Mouse (Mus musculus) hindbrain, embryonic 11.5 days (tissue): ENCODE measurements at regions not wholly inside any gene's neighbourhood (a gene's known extent, or its start where the extent isn't known, plus 50 kb on each side); places are given as distances from the start of the nearest gene placed in this dataset.

ENCODE experiments used
- ATAC-seq: fragments of 200-750 bp; cut with Nextera tagmentation; 2 replicates; pipeline ENCODE4 v1.8.0; 2017; ENCODE audit warnings: mild to moderate bottlenecking, moderate TSS enrichment, moderate library complexity; ENCODE audit not compliant: low FRiP score
- DNase-seq: peaks from one replicate; pipeline ENCODE4 v3.0.0-alpha.2; 2015; ENCODE audit warnings: low spot score
- H3K27ac ChIP-seq: fragments of 300-500 bp; sonication (generic); 2 replicates; pipeline ENCODE4 v1.5.1; 2014; ENCODE audit warnings: mild to moderate bottlenecking, low read depth, low read length
- H3K27me3 ChIP-seq: fragments of 300-500 bp; sonication (generic); 2 replicates; pipeline ENCODE4 v1.6.1; 2014; ENCODE audit warnings: mild to moderate bottlenecking, low read length, moderate library complexity, mixed read lengths; ENCODE audit not compliant: control insufficient read depth, insufficient read depth
- H3K36me3 ChIP-seq: fragments of 300-500 bp; sonication (generic); 2 replicates; pipeline ENCODE4 v1.6.1; 2014; ENCODE audit warnings: mild to moderate bottlenecking, low read length, moderate library complexity, mixed read lengths; ENCODE audit not compliant: control insufficient read depth, insufficient read depth
- H3K4me1 ChIP-seq: fragments of 300-500 bp; sonication (generic); replicated peaks from 2 replicates; pipeline ENCODE4 v1.6.1; 2014; ENCODE audit warnings: low read length, mixed read lengths; ENCODE audit not compliant: control insufficient read depth, insufficient read depth
- H3K4me2 ChIP-seq: fragments of 300-500 bp; sonication (generic); replicated peaks from 2 replicates; pipeline ENCODE4 v1.6.1; 2014; ENCODE audit warnings: mild to moderate bottlenecking, low read depth, low read length
- H3K4me3 ChIP-seq: fragments of 300-500 bp; sonication (generic); 2 replicates; pipeline ENCODE4 v1.5.1; 2014; ENCODE audit warnings: low read depth, low read length
- H3K9ac ChIP-seq: fragments of 300-500 bp; sonication (generic); 2 replicates; pipeline ENCODE4 v1.6.1; 2014; ENCODE audit warnings: low read depth, low read length
- H3K9me3 ChIP-seq: fragments of 300-500 bp; sonication (generic); 2 replicates; pipeline ENCODE4 v1.6.1; 2016; ENCODE audit warnings: low read length; ENCODE audit not compliant: control insufficient read depth
- WGBS: fragments of 180-500 bp; shearing (Covaris S2); extraction: QIAGEN DNeasy Blood & Tissue Kit; methylation state at CpG from one replicate; pipeline ENCODE4 v1.1.7; 2014; 5-methylcytosine and 5-hydroxymethylcytosine counted together

DNA sequence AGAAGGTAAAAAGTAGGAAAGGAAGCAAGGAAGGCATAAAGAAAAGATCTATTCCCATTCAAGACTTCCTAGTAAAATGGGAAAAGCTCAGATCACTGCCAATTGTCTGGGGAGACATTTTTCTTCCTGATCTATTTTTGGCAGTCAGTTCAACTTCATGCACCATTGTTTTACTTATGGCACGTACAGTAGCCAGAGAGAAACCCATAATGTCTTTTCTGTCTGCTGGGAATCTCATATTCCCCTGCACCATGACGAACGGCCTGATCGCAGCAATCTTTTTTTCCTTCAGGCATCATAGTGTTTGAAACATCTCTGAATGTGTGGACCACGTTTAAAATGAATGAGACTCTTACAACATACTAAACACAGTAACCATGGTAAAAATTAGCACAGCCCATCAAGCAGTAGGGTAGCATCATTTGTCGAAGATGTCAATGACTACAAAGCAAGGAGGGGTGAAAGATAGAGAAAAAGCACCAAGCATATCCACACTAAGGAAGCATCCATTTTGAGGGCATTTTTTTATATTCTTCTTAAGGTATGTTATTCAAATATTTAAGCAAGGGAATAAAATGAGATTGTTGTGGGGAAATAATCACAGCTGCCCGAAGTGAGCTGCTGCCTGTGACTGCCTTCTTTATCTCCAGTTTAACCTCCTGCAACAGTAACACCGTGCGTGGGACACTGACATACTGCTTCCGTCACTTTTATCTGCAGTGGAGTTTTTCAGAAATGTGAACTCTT lies 233.7 kb upstream of the Tbl1xr1 start:
- no peaks in the 10 kb centered on the region; the same call in 1 of the 2 replicates for H3K4me1 ChIP-seq
- no peaks in the 10 kb centered on the region for H3K36me3 ChIP-seq
- H3K4me2 ChIP-seq, result no peak overlapping the region
- DNase-seq, result peak; percentile 5
- no peaks in the 10 kb centered on the region for H3K27me3 ChIP-seq
- H3K9me3 ChIP-seq, result no peaks in the 10 kb centered on the region
- peak; percentile 45; the same call in 1 of the 2 replicates for ATAC-seq
- H3K27ac ChIP-seq, result peak overlapping the region; percentile 36; the same call in 1 of the 2 replicates
- 57% methylated on average over 10 of the region's 10 CpGs for WGBS
- H3K4me3 ChIP-seq, result no peak overlapping the region
- H3K9ac ChIP-seq, result no peak overlapping the region

DNA sequence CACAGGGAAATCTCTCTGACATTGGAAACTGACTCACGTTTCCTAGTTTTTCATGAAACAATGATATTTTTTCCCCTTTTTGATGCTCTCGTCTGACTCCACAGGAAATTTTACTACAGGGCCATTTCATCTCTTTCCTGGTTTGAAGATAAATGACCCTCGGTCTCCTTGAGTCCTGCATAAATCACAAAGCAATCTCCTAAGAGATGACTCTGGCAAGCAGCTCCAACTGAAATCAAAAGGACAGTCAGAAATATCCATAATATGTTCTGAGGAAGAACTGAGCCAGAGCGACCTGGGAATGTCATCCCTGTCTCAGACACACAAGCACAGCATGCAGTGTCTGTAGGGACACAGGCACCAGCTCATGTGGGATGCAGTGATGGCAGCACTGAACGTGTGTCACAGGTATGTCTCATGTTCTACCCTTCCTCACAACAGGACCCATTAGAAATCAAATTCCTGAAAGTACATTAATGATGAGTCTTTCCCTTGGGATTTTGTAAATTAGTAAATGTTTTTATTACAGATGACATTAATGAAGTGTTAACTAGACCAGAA lies 233.1 kb upstream of the Tbl1xr1 start:
- Histone ChIP-seq H3K4me3 (no peak overlapping the region), H3K4me1 (no peaks in the 10 kb centered on the region; the same call in 1 of the 2 replicates), H3K36me3 (no peaks in the 10 kb centered on the region), H3K27me3 (no peaks in the 10 kb centered on the region), H3K9me3 (no peaks in the 10 kb centered on the region), H3K9ac (no peak overlapping the region), H3K4me2 (no peak overlapping the region), H3K27ac (peak overlapping the region; percentile 36; the same call in 1 of the 2 replicates)
- DNase-seq (no peak), ATAC-seq (no peak)
- WGBS, result 59% methylated on average over 5 of the region's 5 CpGs

DNA sequence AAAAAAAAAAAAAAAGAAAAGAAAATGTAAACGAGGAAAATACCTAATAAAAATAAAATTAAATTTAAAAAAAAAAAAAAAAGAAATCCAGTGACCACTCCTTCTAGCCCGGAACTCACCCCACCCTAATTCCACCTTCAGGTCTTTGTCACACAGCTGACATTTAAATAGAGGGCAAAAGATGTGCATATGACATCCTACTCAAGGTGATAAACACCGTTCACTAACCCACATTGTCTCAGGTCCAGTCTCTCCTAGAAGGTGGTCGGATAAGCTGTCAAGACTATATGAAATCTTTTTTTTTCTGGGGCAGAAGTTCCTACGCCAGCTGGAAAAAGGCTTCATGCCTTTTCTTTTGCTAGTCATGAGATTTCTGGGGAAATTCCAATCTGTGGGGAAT lies 226.6 kb upstream of the Tbl1xr1 start:
- Histone ChIP-seq H3K27me3 (no peaks in the 10 kb centered on the region), H3K9ac (no peak overlapping the region), H3K4me2 (no peak overlapping the region), H3K9me3 (no peaks in the 10 kb centered on the region), H3K4me3 (no peak overlapping the region), H3K36me3 (no peaks in the 10 kb centered on the region), H3K4me1 (no peaks in the 10 kb centered on the region), H3K27ac (no peak overlapping the region)
- WGBS, result 87% methylated on average over 5 of the region's 5 CpGs
- ATAC-seq, result no peak
- no peak for DNase-seq

DNA sequence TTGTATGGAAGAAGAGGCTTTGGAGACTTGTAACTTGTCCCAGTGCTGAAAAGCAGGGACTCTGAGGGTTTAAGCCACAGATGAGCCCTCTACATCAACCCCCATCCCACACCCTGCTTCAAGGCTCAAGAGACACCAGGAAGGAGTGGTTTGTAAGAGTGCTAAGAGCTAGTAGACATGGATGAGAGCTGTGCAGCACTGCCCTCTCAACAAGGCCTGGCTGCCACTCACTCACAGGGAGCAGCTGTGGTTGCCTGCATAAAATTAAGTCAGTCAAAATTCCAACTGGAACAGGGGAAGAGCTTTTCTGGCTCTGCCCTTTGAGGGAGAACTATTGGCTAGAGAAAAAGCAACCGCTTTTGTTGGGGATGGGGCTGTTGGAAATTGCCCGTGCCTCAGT lies 225.5 kb upstream of the Tbl1xr1 start:
- Histone ChIP-seq H3K4me3 (no peak overlapping the region), H3K4me1 (no peaks in the 10 kb centered on the region), H3K4me2 (no peak overlapping the region), H3K9ac (no peak overlapping the region), H3K36me3 (no peaks in the 10 kb centered on the region), H3K27ac (no peak overlapping the region), H3K27me3 (no peaks in the 10 kb centered on the region), H3K9me3 (no peaks in the 10 kb centered on the region)
- no peak for DNase-seq
- 0 out of 2 replicates have a peak, but pooled peaks have one; percentile 35 for ATAC-seq
- WGBS, result 96% methylated on average over 2 of the region's 2 CpGs

DNA sequence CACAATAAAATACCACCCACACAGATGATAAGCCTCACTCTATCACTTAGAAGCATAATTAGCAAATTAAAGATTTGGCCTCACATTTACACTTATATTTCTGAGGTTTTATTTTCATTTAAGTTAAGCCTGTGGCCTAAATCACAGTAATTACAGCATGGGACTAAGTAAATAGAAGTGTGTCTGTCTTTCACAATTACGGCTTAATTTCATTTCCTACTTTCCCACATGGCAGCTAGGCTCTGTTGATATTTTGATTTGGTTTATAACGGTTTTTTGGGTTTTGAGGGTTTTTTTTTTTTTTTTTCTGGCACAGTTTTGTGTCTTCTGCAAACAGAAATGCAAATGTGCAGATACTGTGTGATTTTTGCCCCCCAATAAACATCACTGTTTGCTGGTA lies 222.1 kb upstream of the Tbl1xr1 start:
- 86% methylated on average over 2 of the region's 2 CpGs for WGBS
- DNase-seq, result no peak
- no peaks in the 10 kb centered on the region for H3K36me3 ChIP-seq

DNA sequence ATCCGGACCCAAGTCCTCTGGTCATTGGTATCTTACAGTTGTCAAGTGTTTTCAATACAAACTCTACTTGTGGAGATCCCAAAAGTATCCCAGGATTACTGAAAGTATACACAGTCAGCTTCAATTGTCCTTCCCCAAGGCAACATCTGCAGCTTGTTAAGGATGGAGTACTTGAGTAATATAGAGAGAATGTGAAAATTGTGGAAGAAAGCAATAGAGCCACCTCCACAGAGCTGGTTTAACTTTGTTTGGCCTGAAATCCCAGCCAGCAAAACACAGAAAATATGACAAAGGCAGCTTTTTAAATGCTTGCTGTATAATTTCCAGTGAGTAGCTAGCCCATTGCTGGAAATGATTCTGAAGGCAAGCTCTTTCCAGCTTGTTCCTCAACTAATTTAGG lies 217.0 kb upstream of the Tbl1xr1 start:
- Histone ChIP-seq H3K4me1 (no peaks in the 10 kb centered on the region), H3K36me3 (no peaks in the 10 kb centered on the region), H3K4me2 (no peak overlapping the region), H3K4me3 (no peak overlapping the region), H3K27ac (no peak overlapping the region), H3K27me3 (no peaks in the 10 kb centered on the region), H3K9me3 (no peaks in the 10 kb centered on the region), H3K9ac (no peak overlapping the region)
- ATAC-seq (no peak), DNase-seq (no peak)
- WGBS, result 80% methylated on average over 1 of the region's 1 CpGs

More for the DNA sequence above, 222.1 kb upstream of the Tbl1xr1 start:
- no peaks in the 10 kb centered on the region for H3K4me1 ChIP-seq
- no peak overlapping the region for H3K9ac ChIP-seq
- H3K4me3 ChIP-seq, result no peak overlapping the region
- no peak overlapping the region for H3K27ac ChIP-seq
- no peak for ATAC-seq
- H3K9me3 ChIP-seq, result no peaks in the 10 kb centered on the region
- H3K4me2 ChIP-seq, result no peak overlapping the region
- H3K27me3 ChIP-seq, result no peaks in the 10 kb centered on the region

DNA sequence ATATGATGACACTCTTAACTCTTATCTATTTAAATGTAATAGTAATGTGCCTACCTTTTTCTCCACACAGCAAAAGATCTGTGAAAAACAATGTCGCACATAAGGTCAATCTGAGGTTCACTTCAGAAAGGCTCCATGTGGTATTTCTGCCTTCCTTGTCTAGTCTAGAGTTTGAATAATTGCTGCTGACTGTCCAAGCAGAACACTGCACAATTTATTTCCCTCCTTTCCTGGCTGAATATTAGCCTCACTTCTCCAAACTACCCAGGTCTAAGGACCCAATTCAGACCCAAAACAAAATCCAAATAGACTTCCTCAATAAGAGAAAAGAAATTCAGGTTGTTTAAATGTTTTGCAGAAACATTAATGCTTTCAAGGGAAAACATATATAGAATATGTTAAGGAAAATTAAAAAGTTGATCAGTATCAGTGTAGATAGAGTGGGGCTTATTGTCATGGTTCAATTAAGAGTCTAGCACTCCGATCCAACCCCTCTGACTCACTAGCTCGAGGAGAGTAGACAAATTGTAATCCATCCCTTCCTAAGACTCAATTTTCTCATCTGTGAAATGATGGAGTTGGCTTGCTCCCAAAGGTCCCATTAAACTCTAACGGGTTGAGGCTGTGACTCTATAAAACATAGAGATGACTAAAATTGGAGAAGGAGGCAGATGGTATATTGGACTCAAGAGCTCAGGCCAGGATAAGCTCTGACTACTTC lies 215.4 kb upstream of the Tbl1xr1 start:
- H3K4me2 ChIP-seq, result no peak overlapping the region
- no peaks in the 10 kb centered on the region for H3K36me3 ChIP-seq
- H3K27ac ChIP-seq, result no peak overlapping the region
- ATAC-seq, result no peak
- no peak for DNase-seq
- no peaks in the 10 kb centered on the region for H3K9me3 ChIP-seq
- H3K4me1 ChIP-seq, result no peaks in the 10 kb centered on the region
- H3K9ac ChIP-seq, result no peak overlapping the region
- WGBS, result 71% methylated on average over 4 of the region's 4 CpGs
- H3K4me3 ChIP-seq, result no peak overlapping the region
- no peaks in the 10 kb centered on the region for H3K27me3 ChIP-seq

DNA sequence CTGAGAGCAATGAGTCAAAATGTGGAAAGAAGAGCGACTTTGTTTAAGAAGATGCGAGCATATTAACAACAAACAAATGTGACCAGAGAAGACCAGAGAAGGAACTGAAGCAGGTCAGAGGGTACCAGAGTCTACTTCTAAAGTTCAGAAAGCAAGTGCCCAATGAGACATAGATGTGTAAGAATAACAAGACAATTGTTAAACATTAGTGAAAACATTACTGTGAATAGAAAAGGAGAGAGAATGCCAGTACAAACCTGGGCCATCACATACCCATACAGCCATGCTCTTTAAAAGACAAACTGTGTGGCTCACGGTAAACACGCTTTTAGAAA lies 214.8 kb upstream of the Tbl1xr1 start:
- DNase-seq, result no peak
- H3K9ac ChIP-seq, result no peak overlapping the region
- H3K27ac ChIP-seq, result no peak overlapping the region
- no peaks in the 10 kb centered on the region for H3K36me3 ChIP-seq
- ATAC-seq, result no peak
- no peak overlapping the region for H3K4me2 ChIP-seq
- 96% methylated on average over 4 of the region's 4 CpGs for WGBS
- no peaks in the 10 kb centered on the region for H3K4me1 ChIP-seq
- H3K4me3 ChIP-seq, result no peak overlapping the region
- no peaks in the 10 kb centered on the region for H3K27me3 ChIP-seq
- no peaks in the 10 kb centered on the region for H3K9me3 ChIP-seq

DNA sequence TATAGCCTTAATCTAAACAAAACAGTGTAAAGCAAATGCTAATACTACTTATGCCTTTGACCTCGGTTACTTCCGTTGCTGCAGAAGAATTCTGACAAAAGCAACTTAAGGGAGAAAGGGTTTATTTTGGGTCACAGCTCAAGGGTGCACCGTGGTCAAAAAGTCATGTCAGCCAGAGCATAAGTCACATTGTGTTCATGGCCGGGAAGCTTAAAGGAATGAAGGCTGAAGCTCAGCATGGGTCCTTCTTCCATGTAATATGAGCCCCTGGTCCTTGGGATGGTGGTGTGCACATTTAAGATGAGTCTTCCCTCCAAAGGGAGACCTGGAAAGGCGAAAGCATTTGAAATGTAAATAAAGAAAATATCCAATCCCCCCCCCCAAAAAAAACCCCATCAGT lies 212.1 kb upstream of the Tbl1xr1 start:
- no peaks in the 10 kb centered on the region for H3K9me3 ChIP-seq
- H3K27me3 ChIP-seq, result no peaks in the 10 kb centered on the region
- WGBS, result 42% methylated on average over 5 of the region's 5 CpGs
- DNase-seq (no peak), ATAC-seq (no peak)
- no peak overlapping the region for H3K4me3 ChIP-seq
- H3K4me1 ChIP-seq, result no peaks in the 10 kb centered on the region
- H3K27ac ChIP-seq, result no peak overlapping the region
- H3K4me2 ChIP-seq, result no peak overlapping the region
- H3K9ac ChIP-seq, result no peak overlapping the region
- H3K36me3 ChIP-seq, result no peaks in the 10 kb centered on the region
